Mouse (Mus musculus): Measurements from ENCODE around the gene Srebf2. TPM values are rescaled to one million over a fixed set of nuclear protein-coding genes. Genes with fewer than 3 reads are reported as not detected.
A peak's percentile ranks its signal among the peaks of the same experiment; 100 is the strongest.
"Not testable (repeated sequence)": the region's sequence is repeated elsewhere in the genome, so short reads cannot be mapped to it uniquely, and the experiment has no call there.

Srebf2 gene
- total RNA-seq (2021) (100 to 1,000 TPM in 1 of 2 experiments, 10 to 100 TPM in 1; 93.2 to 101 TPM), polyA plus RNA-seq (2012; rRNA removed) (232 and 261 TPM in 2 replicates)
- long read RNA-seq, full-length matches to known transcripts = 31 of 56 reads
- long read RNA-seq, partial matches to known transcripts = 11 of 56 reads
- long read RNA-seq, other reads (novel, unspliced or antisense) = 14 of 56 reads

- peak; percentile 99 for DNase-seq
These were observed at the start of gene Srebf2 for GRCm38 (mm10) chr15:82146770-82147610. Gene Srebf2 (plus strand): TSS chr15:82147181.

- peak; percentile 64 for DNase-seq
These were observed 39.9 kb upstream of the Srebf2 start for GRCm38 (mm10) chr15:82106953-82107555.

- DNase-seq = no peak
These were observed 26.4 kb upstream of the Srebf2 start for GRCm38 (mm10) chr15:82120544-82120943.

- DNase-seq = not testable (repeated sequence)
These were observed 20.3 kb upstream of the Srebf2 start for GRCm38 (mm10) chr15:82126690-82127089.

GRCm38 (mm10) chr15:82127426-82128374 lies 19.3 kb upstream of the Srebf2 start, which contains the start of gene Ccdc134:
Gene Ccdc134 (plus strand): TSS chr15:82127922.
- DNase-seq = peak; percentile 98

- DNase-seq = no peak
These were observed 18.6 kb upstream of the Srebf2 start for GRCm38 (mm10) chr15:82128398-82128797.

- DNase-seq = no peak
These were observed 16.4 kb upstream of the Srebf2 start for GRCm38 (mm10) chr15:82130599-82130998.

- no peak for DNase-seq
These were observed 11.6 kb upstream of the Srebf2 start for GRCm38 (mm10) chr15:82135372-82135771.

GRCm38 (mm10) chr15:82138565-82138964 lies 8.4 kb upstream of the Srebf2 start:
- DNase-seq = peak; percentile 66

GRCm38 (mm10) chr15:82139196-82139595 lies 7.8 kb upstream of the Srebf2 start:
- DNase-seq = no peak

- DNase-seq = no peak
These were observed 6.6 kb upstream of the Srebf2 start for GRCm38 (mm10) chr15:82140355-82140754.

GRCm38 (mm10) chr15:82144157-82144556 lies 2.8 kb upstream of the Srebf2 start:
- no peak for DNase-seq

GRCm38 (mm10) chr15:82145408-82145807 lies 1.6 kb upstream of the Srebf2 start:
- no peak for DNase-seq

- no peak for DNase-seq
These were observed 871 bp upstream of the Srebf2 start for GRCm38 (mm10) chr15:82145851-82146769.

GRCm38 (mm10) chr15:82147611-82148111 lies 680 bp downstream of the Srebf2 start:
- DNase-seq = peak; percentile 77

- DNase-seq = no peak
These were observed 1.5 kb downstream of the Srebf2 start for GRCm38 (mm10) chr15:82148510-82148911.

GRCm38 (mm10) chr15:82150042-82150441 lies 3.1 kb downstream of the Srebf2 start:
- DNase-seq = no peak

GRCm38 (mm10) chr15:82151176-82151575 lies 4.2 kb downstream of the Srebf2 start:
- DNase-seq = no peak

GRCm38 (mm10) chr15:82152022-82152421 lies 5.0 kb downstream of the Srebf2 start:
- DNase-seq = peak; percentile 38

GRCm38 (mm10) chr15:82152435-82152834 lies 5.5 kb downstream of the Srebf2 start:
- no peak for DNase-seq

Data from adrenal gland, adult 2 months (tissue).